Mouse (Mus musculus) forebrain, embryonic 11.5 days (tissue): ENCODE data around the gene Gtf2h5. TPM values are rescaled to one million over a fixed set of nuclear protein-coding genes. Genes with fewer than 3 reads are reported as not detected.

ENCODE experiments used
- ATAC-seq: fragments of 200-750 bp; cut with Nextera tagmentation; replicated peaks from 2 replicates; pipeline ENCODE4 v1.8.0; 2017; ENCODE audit warnings: moderate TSS enrichment; ENCODE audit not compliant: low FRiP score
- DNase-seq: peaks from one replicate; pipeline ENCODE4 v3.0.0-alpha.2; 2017; ENCODE audit warnings: low spot score
- H3K27ac ChIP-seq: fragments of 300-500 bp; sonication (generic); 2 replicates; pipeline ENCODE4 v1.5.1; 2014; ENCODE audit warnings: low read depth, low read length
- H3K27me3 ChIP-seq: fragments of 300-500 bp; sonication (generic); 2 replicates; pipeline ENCODE4 v1.6.1; 2014; ENCODE audit warnings: mild to moderate bottlenecking, low read length, mixed read lengths; ENCODE audit not compliant: control insufficient read depth, insufficient read depth
- H3K36me3 ChIP-seq: fragments of 300-500 bp; sonication (generic); 2 replicates; pipeline ENCODE4 v1.6.1; 2014; ENCODE audit warnings: mild to moderate bottlenecking, low read length, moderate library complexity, mixed read lengths; ENCODE audit not compliant: control insufficient read depth, insufficient read depth
- H3K4me1 ChIP-seq: fragments of 300-500 bp; sonication (generic); replicated peaks from 2 replicates; pipeline ENCODE4 v1.6.1; 2014; ENCODE audit warnings: low read length, mixed read lengths; ENCODE audit not compliant: control insufficient read depth, insufficient read depth
- H3K4me2 ChIP-seq: fragments of 300-500 bp; sonication (generic); 2 replicates; pipeline ENCODE4 v1.6.1; 2014; ENCODE audit warnings: low read depth, mild to moderate bottlenecking, low read length, moderate library complexity, mixed read lengths; ENCODE audit not compliant: severe bottlenecking
- H3K4me3 ChIP-seq: fragments of 300-500 bp; sonication (generic); 2 replicates; pipeline ENCODE4 v1.5.1; 2014; ENCODE audit warnings: low read depth, low read length
- H3K9ac ChIP-seq: fragments of 300-500 bp; sonication (generic); 2 replicates; pipeline ENCODE4 v1.6.1; 2014; ENCODE audit warnings: low read length
- H3K9me3 ChIP-seq: fragments of 300-500 bp; sonication (generic); 2 replicates; pipeline ENCODE4 v1.6.1; 2016; ENCODE audit warnings: low read length, mixed read lengths; ENCODE audit not compliant: control insufficient read depth
- WGBS: fragments of 180-500 bp; shearing (Covaris S2); extraction: QIAGEN DNeasy Blood & Tissue Kit; methylation state at CpG from one replicate; pipeline ENCODE4 v1.1.7; 2014; 5-methylcytosine and 5-hydroxymethylcytosine counted together
- microRNA-seq: library from miRNA; unstranded; fragments of <30 nt; microRNA quantifications from one replicate; pipeline ENCODE4, GENCODE M21; 2016; ENCODE audit not compliant: insufficient number of aligned reads
- polyA plus RNA-seq: library from polyadenylated mRNA; unstranded; fragments of >200 nt; fragmentation: Nextera tagmentation; extraction: Ambion mirVana; gene quantifications from 2 replicates; pipeline ENCODE4 v1.2.1, GENCODE M21; 2014

Gtf2h5 gene
- polyA plus RNA-seq, 1 experiment from 2014 or later: 165 TPM

- WGBS: 95% methylated on average over 3 of the region's 3 CpGs
- no peaks in the 10 kb centered on the region for H3K27me3 ChIP-seq
- DNase-seq: no peak
- no peak overlapping the region for H3K9ac ChIP-seq
- H3K4me3 ChIP-seq: no peak overlapping the region
- no peak overlapping the region for H3K4me2 ChIP-seq
- no peaks in the 10 kb centered on the region for H3K4me1 ChIP-seq
- H3K27ac ChIP-seq: no peak overlapping the region
- ATAC-seq: no peak
- peaks cover 7% of the 10 kb centered on the region; the same call in 1 of the 2 replicates for H3K36me3 ChIP-seq
- H3K9me3 ChIP-seq: no peaks in the 10 kb centered on the region
Observed at GRCm38 (mm10) chr17:6117917-6118316, 38.3 kb downstream of the Gtf2h5 start.

- Histone ChIP-seq H3K9ac (no peak overlapping the region), H3K27me3 (no peaks in the 10 kb centered on the region), H3K4me1 (no peaks in the 10 kb centered on the region), H3K36me3 (peaks cover 9% of the 10 kb centered on the region), H3K27ac (no peak overlapping the region), H3K4me2 (no peak overlapping the region), H3K9me3 (no peaks in the 10 kb centered on the region), H3K4me3 (no peak overlapping the region)
- ATAC-seq (no peak), DNase-seq (no peak)
- 92% methylated on average over 4 of the region's 4 CpGs for WGBS
Observed at GRCm38 (mm10) chr17:6118861-6119260, 39.3 kb downstream of the Gtf2h5 start.

GRCm38 (mm10) chr17:6123776-6124175 is 44.2 kb downstream of the Gtf2h5 start:
- no peaks in the 10 kb centered on the region for H3K4me1 ChIP-seq
- no peaks in the 10 kb centered on the region for H3K27me3 ChIP-seq
- no peak for DNase-seq
- peaks cover 9% of the 10 kb centered on the region for H3K36me3 ChIP-seq
- H3K4me2 ChIP-seq: no peak overlapping the region
- no peak overlapping the region for H3K27ac ChIP-seq
- 93% methylated on average over 4 of the region's 4 CpGs for WGBS
- H3K9me3 ChIP-seq: no peaks in the 10 kb centered on the region
- no peak overlapping the region for H3K4me3 ChIP-seq
- no peak overlapping the region for H3K9ac ChIP-seq
- no peak for ATAC-seq

GRCm38 (mm10) chr17:6125441-6125840 is 45.9 kb downstream of the Gtf2h5 start:
- H3K36me3 ChIP-seq: peaks cover 9% of the 10 kb centered on the region
- ATAC-seq: no peak

GRCm38 (mm10) chr17:6128039-6128438 is 48.5 kb downstream of the Gtf2h5 start:
- ATAC-seq: no peak
- 70% methylated on average over 3 of the region's 3 CpGs for WGBS
- no peak overlapping the region for H3K27ac ChIP-seq
- H3K4me1 ChIP-seq: no peaks in the 10 kb centered on the region
- no peak overlapping the region for H3K4me3 ChIP-seq
- no peaks in the 10 kb centered on the region for H3K27me3 ChIP-seq
- DNase-seq: no peak
- H3K36me3 ChIP-seq: peaks cover 2% of the 10 kb centered on the region
- no peaks in the 10 kb centered on the region for H3K9me3 ChIP-seq
- no peak overlapping the region for H3K4me2 ChIP-seq
- H3K9ac ChIP-seq: no peak overlapping the region

More at GRCm38 (mm10) chr17:6125441-6125840, 45.9 kb downstream of the Gtf2h5 start:
- 91% methylated on average over 3 of the region's 3 CpGs for WGBS
- H3K4me3 ChIP-seq: no peak overlapping the region
- no peaks in the 10 kb centered on the region for H3K9me3 ChIP-seq
- no peaks in the 10 kb centered on the region for H3K4me1 ChIP-seq
- H3K4me2 ChIP-seq: no peak overlapping the region
- no peaks in the 10 kb centered on the region for H3K27me3 ChIP-seq
- H3K9ac ChIP-seq: no peak overlapping the region
- DNase-seq: no peak
- H3K27ac ChIP-seq: no peak overlapping the region

GRCm38 (mm10) chr17:6129361-6129760 is 49.8 kb downstream of the Gtf2h5 start:
- no peak overlapping the region for H3K4me2 ChIP-seq
- no peak overlapping the region for H3K27ac ChIP-seq
- ATAC-seq (no peak), DNase-seq (no peak)
- no peak overlapping the region for H3K4me3 ChIP-seq
- no peaks in the 10 kb centered on the region for H3K9me3 ChIP-seq
- H3K9ac ChIP-seq: no peak overlapping the region
- H3K4me1 ChIP-seq: no peaks in the 10 kb centered on the region
- no peaks in the 10 kb centered on the region for H3K27me3 ChIP-seq
- no peaks in the 10 kb centered on the region; the same call in 1 of the 2 replicates for H3K36me3 ChIP-seq
- 82% methylated on average over 4 of the region's 4 CpGs for WGBS

GRCm38 (mm10) chr17:6131083-6131482 is 51.5 kb downstream of the Gtf2h5 start:
- Histone ChIP-seq H3K4me2 (no peak overlapping the region), H3K27ac (no peak overlapping the region), H3K9me3 (no peaks in the 10 kb centered on the region), H3K4me1 (no peaks in the 10 kb centered on the region), H3K4me3 (no peak overlapping the region), H3K9ac (no peak overlapping the region), H3K36me3 (no peaks in the 10 kb centered on the region), H3K27me3 (no peaks in the 10 kb centered on the region)
- DNase-seq (no peak), ATAC-seq (no peak)
- WGBS: 96% methylated on average over 3 of the region's 3 CpGs

Small RNAs within 50 kb of the gene (microRNA-seq; reads per million reads assigned to microRNA genes)
- gene Gm22774: not detected

Other genes with a start within 250 kb of the Gtf2h5 start
- gene Snx9, start 238.5 kb upstream of the Gtf2h5 start, polyA plus RNA-seq: 19.0 and 19.6 TPM in 2 replicates
- 1.0 and 1.2 TPM in 2 replicates for gene Synj2, start 138.5 kb upstream of the Gtf2h5 start, polyA plus RNA-seq
- 8.7 and 10.0 TPM in 2 replicates for gene Serac1, start within 50 bp of the Gtf2h5 start, polyA plus RNA-seq
- gene Tulp4, start 26.7 kb downstream of the Gtf2h5 start, polyA plus RNA-seq: 110 and 127 TPM in 2 replicates
- 23.1 and 27.5 TPM in 2 replicates for gene Tmem181a, start 177.1 kb downstream of the Gtf2h5 start, polyA plus RNA-seq
- 28.7 and 29.1 TPM in 2 replicates for gene Dynlt1a, start 237.7 kb downstream of the Gtf2h5 start, polyA plus RNA-seq